Mouse (Mus musculus) liver, postnatal 0 days (tissue): ENCODE data around the gene Gfi1. TPM values are rescaled to one million over a fixed set of nuclear protein-coding genes. Genes with fewer than 3 reads are reported as not detected.

Experiments
- ATAC-seq: fragments of 200-750 bp; cut with Nextera tagmentation; 2 replicates; pipeline ENCODE4 v1.8.0; 2017; ENCODE audit warnings: mild to moderate bottlenecking, moderate library complexity
- DNase-seq: peaks from one replicate; pipeline ENCODE4 v3.0.0-alpha.2; 2016
- H3K27ac ChIP-seq: fragments of 300-500 bp; sonication (generic); 2 replicates; pipeline ENCODE4 v1.5.1; 2014; ENCODE audit warnings: antibody characterized with exemption, moderate library complexity, mild to moderate bottlenecking, low read depth
- H3K27me3 ChIP-seq: fragments of 300-500 bp; sonication (generic); 2 replicates; pipeline ENCODE4 v1.6.1; 2014; ENCODE audit warnings: low read length, control low read depth, mixed read lengths; ENCODE audit not compliant: insufficient read depth
- H3K36me3 ChIP-seq: fragments of 300-500 bp; sonication (generic); replicated peaks from 2 replicates; pipeline ENCODE4 v1.6.1; 2014; ENCODE audit warnings: mild to moderate bottlenecking, control low read depth, low read length, moderate library complexity, mixed read lengths; ENCODE audit not compliant: insufficient read depth
- H3K4me1 ChIP-seq: fragments of 300-500 bp; sonication (generic); 2 replicates; pipeline ENCODE4 v1.6.1; 2014; ENCODE audit warnings: antibody characterized with exemption, mild to moderate bottlenecking, control low read depth; ENCODE audit not compliant: insufficient read depth
- H3K4me2 ChIP-seq: fragments of 300-500 bp; sonication (generic); 2 replicates; pipeline ENCODE4 v1.6.1; 2014; ENCODE audit warnings: low read depth, mild to moderate bottlenecking, low read length, moderate library complexity, mixed read lengths
- H3K4me3 ChIP-seq: fragments of 300-500 bp; sonication (generic); 2 replicates; pipeline ENCODE4 v1.5.1; 2014; ENCODE audit warnings: low read depth, low read length
- H3K9ac ChIP-seq: fragments of 300-500 bp; sonication (generic); replicated peaks from 2 replicates; pipeline ENCODE4 v1.6.1; 2014; ENCODE audit warnings: mild to moderate bottlenecking, moderate library complexity
- H3K9me3 ChIP-seq: fragments of 300-500 bp; sonication (generic); 2 replicates; pipeline ENCODE4 v1.6.1; 2016; ENCODE audit warnings: mild to moderate bottlenecking, control low read depth, low read length, mixed read lengths
- CTCF ChIP-seq: sonication (generic); IDR thresholded peaks from 2 replicates; pipeline ENCODE4 v1.5.1; 2016; ENCODE audit warnings: antibody characterized with exemption, low read depth
- EP300 ChIP-seq: IDR thresholded peaks from 2 replicates; pipeline ENCODE4 v1.6.1; 2016; ENCODE audit warnings: antibody characterized with exemption, low read depth, mild to moderate bottlenecking
- WGBS: fragments of 180-500 bp; shearing (Covaris S2); extraction: QIAGEN DNeasy Blood & Tissue Kit; methylation state at CpG from one replicate; pipeline ENCODE4 v1.1.7; 2014; ENCODE audit not compliant: insufficient replicate concordance; 5-methylcytosine and 5-hydroxymethylcytosine counted together
- polyA plus RNA-seq: library from polyadenylated mRNA; unstranded; fragments of >200 nt; fragmentation: Nextera tagmentation; extraction: Ambion mirVana; gene quantifications from 2 replicates; pipeline ENCODE4 v1.2.1, GENCODE M21; 2015

Gene Gfi1
- polyA plus RNA-seq, 1 experiment from 2014 or later = 1.4 TPM

GRCm38 (mm10) chr5:107706262-107706661, 19.6 kb downstream of the Gfi1 start:
- no peak for DNase-seq

GRCm38 (mm10) chr5:107705756-107706155, 20.1 kb downstream of the Gfi1 start:
- no peak for DNase-seq

More at GRCm38 (mm10) chr5:107706262-107706661, 19.6 kb downstream of the Gfi1 start:
- no peak overlapping the region for H3K4me3 ChIP-seq
- ATAC-seq = no peak
- H3K4me1 ChIP-seq = peaks cover 5% of the 10 kb centered on the region; the same call in 1 of the 2 replicates
- no peak overlapping the region for H3K27ac ChIP-seq
- H3K9ac ChIP-seq = no peak overlapping the region
- H3K9me3 ChIP-seq = no peaks in the 10 kb centered on the region
- no peaks in the 10 kb centered on the region for H3K27me3 ChIP-seq
- no peaks in the 10 kb centered on the region for H3K36me3 ChIP-seq
- TF ChIP-seq EP300 (no peak), CTCF (no peak)
- 45% methylated on average over 1 of the region's 1 CpGs for WGBS
- H3K4me2 ChIP-seq = no peak overlapping the region

GRCm38 (mm10) chr5:107703207-107703763, 22.6 kb downstream of the Gfi1 start:
- DNase-seq (no peak), ATAC-seq (no peak)
- H3K36me3 ChIP-seq = no peaks in the 10 kb centered on the region
- no peaks in the 10 kb centered on the region for H3K27me3 ChIP-seq
- TF ChIP-seq EP300 = no peak
- no peak for TF ChIP-seq CTCF
- peaks cover 3% of the 10 kb centered on the region; the same call in 1 of the 2 replicates for H3K4me1 ChIP-seq
- no peak overlapping the region for H3K4me3 ChIP-seq
- no peaks in the 10 kb centered on the region for H3K9me3 ChIP-seq
- H3K27ac ChIP-seq = no peak overlapping the region
- WGBS = 72% methylated on average over 6 of the region's 6 CpGs
- no peak overlapping the region for H3K4me2 ChIP-seq
- H3K9ac ChIP-seq = no peak overlapping the region

More at GRCm38 (mm10) chr5:107705756-107706155, 20.1 kb downstream of the Gfi1 start:
- 71% methylated on average over 4 of the region's 4 CpGs for WGBS
- H3K27ac ChIP-seq = no peak overlapping the region
- H3K9ac ChIP-seq = no peak overlapping the region
- peak; percentile 71 for ATAC-seq
- H3K4me2 ChIP-seq = no peak overlapping the region
- no peak overlapping the region for H3K4me3 ChIP-seq
- H3K27me3 ChIP-seq = no peaks in the 10 kb centered on the region
- peaks cover 3% of the 10 kb centered on the region; the same call in 1 of the 2 replicates for H3K4me1 ChIP-seq
- TF ChIP-seq EP300 (no peak), CTCF (no peak)
- no peaks in the 10 kb centered on the region for H3K9me3 ChIP-seq
- H3K36me3 ChIP-seq = no peaks in the 10 kb centered on the region

- DNase-seq = no peak
- 81% methylated on average over 9 of the region's 9 CpGs for WGBS
- Histone ChIP-seq H3K9ac (no peak overlapping the region), H3K36me3 (no peaks in the 10 kb centered on the region), H3K4me1 (peaks cover 3% of the 10 kb centered on the region; the same call in 1 of the 2 replicates), H3K27ac (no peak overlapping the region), H3K27me3 (no peaks in the 10 kb centered on the region), H3K4me2 (no peak overlapping the region), H3K4me3 (no peak overlapping the region), H3K9me3 (no peaks in the 10 kb centered on the region)
- TF ChIP-seq EP300 = no peak
- ATAC-seq = no peak
These were observed 24.2 kb downstream of the Gfi1 start for GRCm38 (mm10) chr5:107701658-107702057.

- H3K9me3 ChIP-seq = no peaks in the 10 kb centered on the region
- no peak overlapping the region for H3K27ac ChIP-seq
- ATAC-seq = no peak
- no peaks in the 10 kb centered on the region for H3K4me1 ChIP-seq
- H3K9ac ChIP-seq = no peak overlapping the region
- no peak overlapping the region for H3K4me2 ChIP-seq
- H3K36me3 ChIP-seq = no peaks in the 10 kb centered on the region
- WGBS = 63% methylated on average over 10 of the region's 10 CpGs
- H3K4me3 ChIP-seq = no peak overlapping the region
- DNase-seq = no peak
- TF ChIP-seq EP300 = peak; percentile 32; the same call in 1 of the 2 replicates
- no peak for TF ChIP-seq CTCF
- no peaks in the 10 kb centered on the region for H3K27me3 ChIP-seq
These were observed 25.0 kb downstream of the Gfi1 start for GRCm38 (mm10) chr5:107700873-107701272.

GRCm38 (mm10) chr5:107698888-107699287, 26.9 kb downstream of the Gfi1 start:
- H3K27me3 ChIP-seq = 0 out of 2 replicates have a peak, but pooled peaks cover under 1% of the 10 kb centered on the region
- no peaks in the 10 kb centered on the region for H3K9me3 ChIP-seq
- no peaks in the 10 kb centered on the region for H3K36me3 ChIP-seq
- DNase-seq (no peak), ATAC-seq (peak; percentile 64)
- H3K4me3 ChIP-seq = no peak overlapping the region
- no peaks in the 10 kb centered on the region for H3K4me1 ChIP-seq
- H3K27ac ChIP-seq = peak overlapping the region; percentile 37
- 21% methylated on average over 8 of the region's 8 CpGs for WGBS
- H3K4me2 ChIP-seq = no peak overlapping the region
- no peak for TF ChIP-seq CTCF
- TF ChIP-seq EP300 = no peak
- H3K9ac ChIP-seq = no peak overlapping the region
